Mouse (Mus musculus) C2C12 (cell line): ENCODE results near the gene Clstn3.

ENCODE experiments used
- CTCF ChIP-seq: IDR thresholded peaks from one replicate; pipeline ENCODE4 v1.5.1; 2011; ENCODE audit not compliant: control insufficient read depth, insufficient read depth, insufficient read length
- FOSL1 ChIP-seq: IDR thresholded peaks from one replicate; pipeline ENCODE4 v1.8.0; 2011; ENCODE audit warnings: mild to moderate bottlenecking, low read length; ENCODE audit not compliant: poor library complexity, insufficient read depth, severe bottlenecking
- MAX ChIP-seq: IDR thresholded peaks from one replicate; pipeline ENCODE4 v1.6.1; 2011; ENCODE audit warnings: mild to moderate bottlenecking, control low read depth
- MYOD1 ChIP-seq: IDR thresholded peaks from one replicate; pipeline ENCODE4 v1.6.1; 2011; ENCODE audit warnings: low read depth; ENCODE audit not compliant: control insufficient read depth, insufficient read length
- USF1 ChIP-seq: IDR thresholded peaks from one replicate; pipeline ENCODE4 v1.6.1; 2011; ENCODE audit warnings: low read depth, mild to moderate bottlenecking, control low read depth, moderate library complexity

DNA sequence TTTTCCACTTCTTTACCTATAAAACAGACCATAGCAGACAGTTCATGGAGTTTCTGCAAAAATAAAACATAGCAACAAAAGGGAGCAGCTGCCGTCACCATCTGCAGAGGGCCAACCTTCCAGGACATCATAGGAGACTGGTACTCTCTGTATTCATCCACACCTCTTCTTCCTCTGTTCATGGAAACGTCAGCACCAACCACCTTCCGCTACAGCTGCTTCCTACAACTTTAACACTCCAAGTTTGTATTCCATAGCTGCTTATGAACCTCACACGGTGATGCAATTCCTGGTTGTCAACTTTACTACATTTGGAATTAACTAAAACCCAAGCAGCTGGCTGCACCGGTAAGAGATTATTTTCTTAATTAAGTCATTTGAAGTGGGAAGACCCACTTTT is 56.2 kb downstream of the Clstn3 start:
- TF ChIP-seq MYOD1 (no peak), CTCF (no peak), FOSL1 (no peak), MAX (no peak), USF1 (no peak)
